Mouse (Mus musculus) macrophage (primary cell): ENCODE data around the gene Phf14. TPM values are rescaled to one million over a fixed set of nuclear protein-coding genes. Genes with fewer than 3 reads are reported as not detected.
"Not testable (repeated sequence)": the region's sequence is repeated elsewhere in the genome, so short reads cannot be mapped to it uniquely, and the experiment has no call there.

Source experiments
- H3K27ac ChIP-seq: fragments of 350-480 bp; formaldehyde crosslinking; 2 replicates; pipeline ENCODE4 v1.9.0; 2021
- H3K36me3 ChIP-seq: fragments of 350-480 bp; formaldehyde crosslinking; 2 replicates; pipeline ENCODE4 v1.9.0; 2021; ENCODE audit errors: inconsistent target
- H3K4me3 ChIP-seq: fragments of 350-480 bp; formaldehyde crosslinking; 2 replicates; pipeline ENCODE4 v1.9.0; 2021; ENCODE audit errors: inconsistent target
- H3K79me2 ChIP-seq: fragments of 350-480 bp; formaldehyde crosslinking; 2 replicates; pipeline ENCODE4 v1.9.0; 2021; ENCODE audit errors: inconsistent target
- WGBS: methylation state at CpG from one replicate; pipeline ENCODE4 v1.1.7; 2026; ENCODE audit warnings: inconsistent platforms; ENCODE audit not compliant: missing documents; 5-methylcytosine and 5-hydroxymethylcytosine counted together
- polyA plus RNA-seq: library from polyadenylated mRNA; stranded (reverse); fragments of 250-400 nt; gene quantifications from 3 replicates; pipeline ENCODE4 v1.2.4, GENCODE M21; 2018; ENCODE audit warnings: inconsistent platforms

Phf14 gene
- polyA plus RNA-seq, 1 experiment from 2014 or later, result 29.8 TPM

GRCm38 (mm10) chr6:12089439-12089992 lies 181.9 kb downstream of the Phf14 start:
- Histone ChIP-seq H3K79me2 (no peaks in the 10 kb centered on the region), H3K36me3 (no peaks in the 10 kb centered on the region), H3K4me3 (no peak overlapping the region), H3K27ac (no peak overlapping the region)
- WGBS, result 87% methylated on average over 3 of the region's 3 CpGs

GRCm38 (mm10) chr6:12095716-12096115 lies 188.1 kb downstream of the Phf14 start:
- WGBS, result 27% methylated on average over 1 of the region's 1 CpGs
- H3K27ac ChIP-seq, result no peak overlapping the region
- H3K36me3 ChIP-seq, result no peaks in the 10 kb centered on the region
- H3K4me3 ChIP-seq, result no peak overlapping the region
- H3K79me2 ChIP-seq, result no peaks in the 10 kb centered on the region

GRCm38 (mm10) chr6:12097125-12097524 lies 189.5 kb downstream of the Phf14 start:
- no peaks in the 10 kb centered on the region for H3K36me3 ChIP-seq
- H3K4me3 ChIP-seq, result no peak overlapping the region
- H3K27ac ChIP-seq, result no peak overlapping the region
- no peaks in the 10 kb centered on the region for H3K79me2 ChIP-seq
- WGBS, result 89% methylated on average over 4 of the region's 4 CpGs

- Histone ChIP-seq H3K4me3 (no peak overlapping the region), H3K27ac (no peak overlapping the region), H3K79me2 (no peaks in the 10 kb centered on the region), H3K36me3 (no peaks in the 10 kb centered on the region)
- 93% methylated on average over 4 of the region's 4 CpGs for WGBS
These were observed 197.5 kb downstream of the Phf14 start for GRCm38 (mm10) chr6:12105144-12105543.

- Histone ChIP-seq H3K79me2 (no peaks in the 10 kb centered on the region), H3K27ac (no peak overlapping the region), H3K36me3 (no peaks in the 10 kb centered on the region), H3K4me3 (no peak overlapping the region)
- 90% methylated on average over 10 of the region's 10 CpGs for WGBS
These were observed 199.7 kb downstream of the Phf14 start for GRCm38 (mm10) chr6:12107326-12107725.

GRCm38 (mm10) chr6:12107786-12108185 lies 200.2 kb downstream of the Phf14 start:
- 21% methylated on average over 8 of the region's 8 CpGs for WGBS
- no peak overlapping the region for H3K27ac ChIP-seq
- H3K4me3 ChIP-seq, result no peak overlapping the region
- H3K79me2 ChIP-seq, result no peaks in the 10 kb centered on the region
- H3K36me3 ChIP-seq, result no peaks in the 10 kb centered on the region

- Histone ChIP-seq H3K36me3 (no peaks in the 10 kb centered on the region), H3K79me2 (no peaks in the 10 kb centered on the region), H3K27ac (no peak overlapping the region), H3K4me3 (no peak overlapping the region)
- WGBS, result 37% methylated on average over 11 of the region's 11 CpGs
These were observed 209.6 kb downstream of the Phf14 start for GRCm38 (mm10) chr6:12116926-12117818.

- H3K36me3 ChIP-seq, result no peaks in the 10 kb centered on the region
- H3K27ac ChIP-seq, result no peak overlapping the region
- H3K79me2 ChIP-seq, result no peaks in the 10 kb centered on the region
- 75% methylated on average over 9 of the region's 9 CpGs for WGBS
- H3K4me3 ChIP-seq, result no peak overlapping the region
These were observed 210.4 kb downstream of the Phf14 start for GRCm38 (mm10) chr6:12117819-12118570.

GRCm38 (mm10) chr6:12122759-12123158 lies 215.2 kb downstream of the Phf14 start:
- Histone ChIP-seq H3K4me3 (no peak overlapping the region), H3K27ac (no peak overlapping the region), H3K79me2 (no peaks in the 10 kb centered on the region), H3K36me3 (no peaks in the 10 kb centered on the region)

GRCm38 (mm10) chr6:12125031-12125803 lies 217.6 kb downstream of the Phf14 start:
- Histone ChIP-seq H3K27ac (no peak overlapping the region), H3K36me3 (no peaks in the 10 kb centered on the region), H3K4me3 (peak overlapping the region; percentile 11; the same call in 1 of the 2 replicates), H3K79me2 (no peaks in the 10 kb centered on the region)
- WGBS, result 6% methylated on average over 17 of the region's 17 CpGs

- WGBS, result 85% methylated on average over 7 of the region's 7 CpGs
These were observed 219.0 kb downstream of the Phf14 start for GRCm38 (mm10) chr6:12126601-12127000.

GRCm38 (mm10) chr6:12127287-12127686 lies 219.7 kb downstream of the Phf14 start:
- 19% methylated on average over 4 of the region's 4 CpGs for WGBS
- H3K4me3 ChIP-seq, result no peak overlapping the region
- no peaks in the 10 kb centered on the region for H3K79me2 ChIP-seq
- H3K27ac ChIP-seq, result no peak overlapping the region
- no peaks in the 10 kb centered on the region for H3K36me3 ChIP-seq

More at GRCm38 (mm10) chr6:12126601-12127000, 219.0 kb downstream of the Phf14 start:
- H3K79me2 ChIP-seq, H3K36me3 ChIP-seq, H3K27ac ChIP-seq, H3K4me3 ChIP-seq: not testable (repeated sequence)
